Mouse (Mus musculus): ENCODE results near the gene Fam117a.
A peak's percentile ranks its signal among the peaks of the same experiment; 100 is the strongest.
"Not testable (repeated sequence)": the region's sequence is repeated elsewhere in the genome, so short reads cannot be mapped to it uniquely, and the experiment has no call there.

The Fam117a gene

DNA sequence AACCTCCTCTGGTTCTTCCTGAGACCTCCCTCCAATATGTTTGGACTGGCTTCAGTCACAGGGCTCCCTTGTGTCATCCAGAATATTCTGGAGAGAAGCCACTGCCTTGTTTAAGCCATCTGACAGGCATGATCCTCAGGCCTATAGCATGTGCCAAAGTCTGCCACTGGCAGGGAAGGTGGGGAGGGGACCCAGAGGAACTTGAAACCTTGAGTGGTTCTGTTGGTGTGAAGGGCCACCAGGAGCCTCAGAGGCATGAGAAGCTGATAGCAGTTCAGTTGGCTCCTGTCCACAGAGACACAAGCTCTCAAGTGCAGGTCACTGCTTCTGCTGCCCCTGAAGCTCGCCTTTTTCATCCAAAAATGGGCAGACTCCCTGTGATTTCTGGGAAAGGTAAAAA, 59.7 kb downstream of the Fam117a start:
- no peak for DNase-seq

- no peak for DNase-seq
Observed at GRCm38 (mm10) chr11:95397843-95398835, 61.3 kb downstream of the Fam117a start.

DNA sequence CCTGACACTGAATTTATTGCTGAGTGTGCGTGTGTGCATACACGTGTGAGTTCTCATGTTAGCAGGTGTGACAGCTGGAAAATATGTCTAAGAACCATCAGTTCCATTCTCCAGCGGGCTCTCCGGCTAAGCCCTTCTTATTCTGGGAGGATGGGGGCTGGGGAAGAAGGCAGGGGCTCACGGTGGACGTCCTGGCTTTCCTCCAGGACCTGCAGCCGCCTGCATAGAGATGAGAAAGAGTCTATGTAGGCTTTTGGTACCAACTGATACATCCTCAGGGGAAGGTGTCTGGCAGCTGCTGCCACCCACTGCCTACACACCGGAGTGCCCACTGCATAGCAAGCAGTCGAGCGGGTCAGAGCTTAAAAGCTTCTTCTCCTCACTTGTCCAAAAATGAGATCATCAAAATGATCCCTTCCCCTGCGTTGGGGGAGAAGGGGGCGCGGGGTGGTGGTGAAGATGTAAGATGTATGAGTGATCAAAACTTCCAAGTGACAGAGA, 62.8 kb downstream of the Fam117a start:
- no peak for DNase-seq

- DNase-seq: no peak
Observed at GRCm38 (mm10) chr11:95401568-95401967, 64.8 kb downstream of the Fam117a start.

DNA sequence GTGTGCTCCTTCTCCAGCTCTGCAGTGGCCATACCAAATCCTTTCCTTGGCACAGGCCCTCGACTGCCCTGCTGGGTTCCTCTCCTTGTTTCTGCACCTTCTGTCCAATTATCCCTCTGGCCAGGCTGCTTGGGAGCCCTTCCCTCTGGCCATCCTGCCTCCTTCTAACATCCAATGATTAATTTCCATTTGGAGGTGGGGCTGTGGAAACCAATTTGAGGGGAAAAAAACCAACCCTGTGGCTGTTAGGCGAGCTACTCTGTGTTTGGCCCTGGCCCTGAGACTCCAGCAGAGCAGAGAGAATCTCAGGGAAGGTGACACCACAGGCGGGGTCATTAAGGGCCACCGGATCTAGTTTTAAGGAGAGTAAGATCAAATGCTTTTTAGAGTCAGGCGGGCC, 65.4 kb downstream of the Fam117a start:
- DNase-seq: no peak

- DNase-seq: no peak
Observed at GRCm38 (mm10) chr11:95402658-95403101, 65.9 kb downstream of the Fam117a start.

GRCm38 (mm10) chr11:95403382-95404340, 66.8 kb downstream of the Fam117a start:
- DNase-seq: no peak

DNA sequence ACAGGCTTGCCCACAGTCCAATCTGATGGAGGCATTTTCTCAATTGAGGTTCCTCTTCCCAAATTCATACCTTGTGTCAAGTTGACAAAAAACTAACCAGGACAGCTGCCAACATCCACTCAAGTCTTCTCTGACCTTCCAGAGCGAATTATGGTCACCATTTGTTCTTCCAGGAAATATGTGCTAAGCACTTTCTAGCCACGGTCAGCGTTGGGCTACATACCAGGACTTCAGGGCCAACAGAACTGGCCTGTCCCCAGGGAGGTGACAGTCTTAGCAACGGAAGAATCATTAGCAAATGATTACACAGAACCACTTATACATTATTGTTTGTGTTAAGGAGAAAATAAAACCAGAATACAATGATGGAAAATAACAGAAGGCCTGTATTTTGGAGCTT, 69.0 kb downstream of the Fam117a start:
- DNase-seq: no peak

DNA sequence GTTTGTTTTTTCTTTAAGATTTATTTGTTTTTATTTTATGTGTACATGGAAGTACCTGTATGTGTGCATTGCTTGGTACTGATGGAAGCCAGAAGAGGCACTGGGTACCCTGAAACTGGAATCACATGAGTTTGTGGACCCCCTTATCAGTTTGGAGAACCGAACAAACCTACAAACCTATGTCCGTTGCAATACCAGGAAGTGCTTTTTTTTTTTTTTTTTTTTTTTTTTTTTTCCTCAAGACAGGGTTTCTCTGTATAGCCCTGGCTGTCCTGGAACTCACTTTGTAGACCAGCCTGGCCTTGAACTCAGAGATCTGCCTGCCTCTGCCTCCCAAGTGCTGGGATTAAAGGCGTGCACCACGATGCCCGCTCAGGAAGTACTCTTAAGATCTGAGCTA, 69.6 kb downstream of the Fam117a start:
- not testable (repeated sequence) for DNase-seq

GRCm38 (mm10) chr11:95409450-95410112, 72.8 kb downstream of the Fam117a start:
- DNase-seq: no peak

DNA sequence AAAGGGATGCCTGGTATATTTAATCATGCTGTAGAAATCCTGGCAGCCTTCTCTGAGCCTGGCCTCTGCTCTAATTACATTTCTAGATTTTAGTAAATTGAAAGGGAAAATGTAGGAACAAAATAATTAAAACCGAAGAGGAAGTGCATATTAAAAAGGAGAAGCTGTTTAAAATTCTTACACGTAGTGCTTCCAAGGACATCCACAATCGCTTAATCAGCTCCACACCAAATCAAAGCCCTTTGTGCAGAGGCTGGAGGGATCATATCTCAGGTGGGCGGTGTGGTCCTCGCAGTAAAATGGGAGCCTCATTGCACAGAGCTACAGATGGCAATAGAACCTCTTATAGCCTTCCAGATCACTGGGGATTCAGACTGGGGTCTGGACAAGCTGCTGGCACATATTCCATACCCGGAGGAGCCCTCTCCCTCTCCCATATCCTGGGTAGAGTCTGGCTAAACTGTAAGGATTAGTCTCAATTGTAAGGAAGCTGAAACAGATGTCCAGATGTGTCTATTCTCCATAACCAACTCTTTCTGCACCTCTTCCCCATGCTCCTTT, 74.7 kb downstream of the Fam117a start:
- DNase-seq: no peak

DNA sequence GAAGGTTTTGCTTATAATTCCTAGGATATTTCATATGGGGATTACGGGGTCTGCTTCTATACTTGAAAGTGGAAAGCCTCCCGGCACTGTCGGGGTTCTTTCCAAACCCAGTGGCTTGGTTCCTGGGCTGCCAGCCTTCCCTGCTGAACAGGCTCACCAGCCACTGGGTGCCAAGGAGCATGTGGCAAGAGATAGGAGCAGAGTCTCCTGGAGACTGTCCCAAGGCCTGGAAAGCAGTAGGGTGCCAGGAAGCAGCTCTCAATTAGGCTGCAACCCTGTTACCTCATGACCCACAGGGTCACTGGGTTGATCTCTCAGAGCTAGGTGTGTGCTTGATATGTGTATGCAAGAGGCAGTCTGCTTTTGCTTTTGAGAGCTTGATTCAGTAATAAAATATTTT, 75.8 kb downstream of the Fam117a start:
- DNase-seq: no peak

- DNase-seq: peak; percentile 83 to 87
Observed at GRCm38 (mm10) chr11:95413641-95414535, 77.1 kb downstream of the Fam117a start, which contains the start of gene Spop. Spop (plus strand) TSS chr11:95414080.

GRCm38 (mm10) chr11:95414536-95415161, 77.8 kb downstream of the Fam117a start:
- peak; percentile 90 to 93 for DNase-seq

DNA sequence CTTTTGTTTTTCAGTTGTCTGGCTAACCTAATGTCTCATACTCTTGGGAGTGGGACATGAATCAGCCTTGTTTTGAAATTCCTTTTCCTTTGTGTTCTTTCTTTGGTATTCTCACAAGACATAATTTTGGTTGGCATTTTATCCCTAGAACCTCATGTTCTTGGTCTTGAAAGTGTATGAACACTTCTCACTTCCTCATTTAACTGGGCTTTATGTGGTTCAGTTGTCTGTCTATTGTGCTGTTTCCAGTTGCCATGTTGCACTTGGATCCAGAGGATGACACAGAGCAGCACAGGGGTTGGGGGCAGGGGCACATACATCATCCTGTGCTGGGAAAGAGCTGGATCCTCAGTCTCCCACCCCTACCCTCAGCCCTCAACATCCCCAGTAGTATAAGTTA, 79.1 kb downstream of the Fam117a start:
- no peak for DNase-seq

DNA sequence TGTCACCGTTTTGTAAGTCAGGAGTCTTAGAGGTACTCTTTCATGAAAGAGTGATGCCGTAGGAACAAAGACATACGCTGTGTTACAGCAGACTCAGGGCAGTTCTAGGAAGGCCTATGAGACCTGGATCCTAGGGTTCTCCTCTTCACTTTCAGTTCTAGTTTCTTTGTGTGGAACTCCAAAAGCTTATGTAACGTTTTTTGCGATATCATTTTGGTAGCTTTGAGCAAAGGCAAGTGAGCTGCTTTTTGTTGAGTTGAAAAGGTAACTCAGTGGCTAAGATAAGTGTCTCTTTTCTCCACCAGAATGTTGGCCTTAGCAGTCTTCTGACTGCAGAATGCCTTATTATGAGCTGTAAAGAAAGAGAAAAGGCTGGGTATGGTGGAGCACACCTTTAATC, 80.5 kb downstream of the Fam117a start:
- no peak for DNase-seq

- DNase-seq: no peak
Observed at GRCm38 (mm10) chr11:95420880-95421435, 84.1 kb downstream of the Fam117a start.

DNA sequence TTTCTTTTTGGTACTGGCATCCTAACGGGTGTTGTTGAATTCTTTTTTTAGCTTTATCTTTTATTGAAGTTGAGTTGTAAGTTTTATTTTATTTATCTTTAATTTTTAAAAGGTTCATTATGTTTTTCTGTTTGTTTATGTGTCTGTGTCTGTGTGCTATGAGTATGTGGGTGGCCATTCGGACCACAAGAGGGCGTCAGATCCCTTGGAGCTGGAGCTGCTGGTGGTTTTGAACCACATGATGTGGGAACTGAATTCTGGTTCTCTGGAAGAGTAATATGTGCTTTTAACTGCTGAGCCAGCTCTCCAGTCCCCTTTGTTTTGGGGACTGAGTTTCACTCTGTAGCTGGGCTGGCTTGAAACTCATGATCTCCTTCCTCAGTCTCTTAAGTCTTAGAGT, 86.7 kb downstream of the Fam117a start:
- DNase-seq: no peak

DNA sequence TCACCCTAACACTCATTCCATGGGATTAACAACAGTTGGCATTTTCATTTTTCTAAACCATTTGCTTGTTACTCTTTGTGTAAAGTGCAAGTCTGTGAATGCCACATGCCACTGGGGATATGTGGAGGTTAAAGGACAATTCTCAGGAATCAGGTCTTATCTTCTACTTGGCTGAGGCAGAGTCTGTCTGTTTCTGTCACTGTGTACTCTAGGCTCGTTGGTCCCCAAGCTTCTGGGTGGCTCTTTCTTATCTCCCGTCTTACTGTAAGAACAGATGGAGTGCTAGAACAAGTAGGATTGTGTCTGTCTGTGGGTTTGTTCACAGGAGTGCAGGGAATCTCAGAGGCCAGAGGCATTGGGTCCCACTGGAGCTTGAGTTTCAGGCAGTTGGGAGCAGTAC, 94.5 kb downstream of the Fam117a start:
- no peak for DNase-seq
